Mouse (Mus musculus) heart, embryonic 16.5 days (tissue): Measurements from ENCODE around the gene Ripply3. TPM values are rescaled to one million over a fixed set of nuclear protein-coding genes. Genes with fewer than 3 reads are reported as not detected.
A peak's percentile ranks its signal among the peaks of the same experiment; 100 is the strongest.

Source experiments
- ATAC-seq: fragments of 200-750 bp; cut with Nextera tagmentation; replicated peaks from 2 replicates; pipeline ENCODE4 v1.8.0; 2017; ENCODE audit warnings: moderate number of reproducible peaks; ENCODE audit not compliant: insufficient read depth, low FRiP score; ENCODE audit errors: extremely low read depth
- H3K27ac ChIP-seq: fragments of 300-500 bp; sonication (generic); 2 replicates; pipeline ENCODE4 v1.5.1; 2014; ENCODE audit warnings: mild to moderate bottlenecking, low read length, control low read depth, moderate library complexity
- H3K27me3 ChIP-seq: fragments of 300-500 bp; sonication (generic); 2 replicates; pipeline ENCODE4 v1.6.1; 2014; ENCODE audit warnings: low read length, mixed read lengths; ENCODE audit not compliant: control insufficient read depth, insufficient read depth
- H3K36me3 ChIP-seq: fragments of 300-500 bp; sonication (generic); 2 replicates; pipeline ENCODE4 v1.6.1; 2014; ENCODE audit not compliant: control insufficient read depth, insufficient read depth
- H3K4me1 ChIP-seq: fragments of 300-500 bp; sonication (generic); 2 replicates; pipeline ENCODE4 v1.6.1; 2014; ENCODE audit warnings: low read length, mixed read lengths; ENCODE audit not compliant: control insufficient read depth, insufficient read depth
- H3K4me2 ChIP-seq: fragments of 300-500 bp; sonication (generic); 2 replicates; pipeline ENCODE4 v1.6.1; 2014; ENCODE audit warnings: low read depth, mild to moderate bottlenecking, control low read depth, low read length
- H3K4me3 ChIP-seq: fragments of 300-500 bp; sonication (generic); 2 replicates; pipeline ENCODE4 v1.5.1; 2014; ENCODE audit warnings: mild to moderate bottlenecking, control low read depth, low read length
- H3K9ac ChIP-seq: fragments of 300-500 bp; sonication (generic); 2 replicates; pipeline ENCODE4 v1.6.1; 2014; ENCODE audit warnings: low read length, control low read depth
- H3K9me3 ChIP-seq: fragments of 300-500 bp; sonication (generic); replicated peaks from 2 replicates; pipeline ENCODE4 v1.6.1; 2016; ENCODE audit warnings: low read length; ENCODE audit not compliant: control insufficient read depth
- WGBS: fragments of 180-500 bp; shearing (Covaris S2); extraction: QIAGEN DNeasy Blood & Tissue Kit; methylation state at CpG from one replicate; pipeline ENCODE4 v1.1.7; 2014; 5-methylcytosine and 5-hydroxymethylcytosine counted together
- polyA plus RNA-seq: library from polyadenylated mRNA; unstranded; fragments of >200 nt; fragmentation: Nextera tagmentation; extraction: Ambion mirVana; gene quantifications from 2 replicates; pipeline ENCODE4 v1.2.1, GENCODE M21; 2015

Gene Ripply3
- polyA plus RNA-seq, 1 experiment from 2014 or later, result 4.9 TPM

- Histone ChIP-seq H3K27ac (no peak overlapping the region), H3K9me3 (no peaks in the 10 kb centered on the region), H3K4me1 (no peaks in the 10 kb centered on the region), H3K27me3 (no peaks in the 10 kb centered on the region), H3K36me3 (no peaks in the 10 kb centered on the region), H3K9ac (no peak overlapping the region), H3K4me3 (no peak overlapping the region), H3K4me2 (no peak overlapping the region)
- no peak for ATAC-seq
- 76% methylated on average over 2 of the region's 2 CpGs for WGBS
Measured at GRCm38 (mm10) chr16:94348779-94349178, 20.6 kb downstream of the Ripply3 start.

GRCm38 (mm10) chr16:94349588-94350286, 21.5 kb downstream of the Ripply3 start:
- H3K4me3 ChIP-seq, result no peak overlapping the region
- no peak for ATAC-seq
- no peaks in the 10 kb centered on the region for H3K36me3 ChIP-seq
- H3K9ac ChIP-seq, result no peak overlapping the region
- H3K4me2 ChIP-seq, result no peak overlapping the region
- 64% methylated on average over 11 of the region's 11 CpGs for WGBS
- no peaks in the 10 kb centered on the region for H3K27me3 ChIP-seq
- H3K4me1 ChIP-seq, result peaks cover 5% of the 10 kb centered on the region
- no peak overlapping the region for H3K27ac ChIP-seq
- H3K9me3 ChIP-seq, result no peaks in the 10 kb centered on the region

GRCm38 (mm10) chr16:94350287-94350677, 22.1 kb downstream of the Ripply3 start:
- no peak overlapping the region for H3K9ac ChIP-seq
- WGBS, result 72% methylated on average over 10 of the region's 10 CpGs
- no peaks in the 10 kb centered on the region for H3K9me3 ChIP-seq
- no peak overlapping the region for H3K4me2 ChIP-seq
- no peak overlapping the region for H3K4me3 ChIP-seq
- H3K4me1 ChIP-seq, result peaks cover 7% of the 10 kb centered on the region
- no peaks in the 10 kb centered on the region for H3K27me3 ChIP-seq
- H3K36me3 ChIP-seq, result no peaks in the 10 kb centered on the region
- H3K27ac ChIP-seq, result no peak overlapping the region
- no peak for ATAC-seq

GRCm38 (mm10) chr16:94354450-94354849, 26.2 kb downstream of the Ripply3 start:
- H3K36me3 ChIP-seq, result no peaks in the 10 kb centered on the region
- peak overlapping the region; percentile 4; the same call in 1 of the 2 replicates for H3K4me3 ChIP-seq
- no peak overlapping the region for H3K9ac ChIP-seq
- H3K27ac ChIP-seq, result peak overlapping the region; percentile 23; the same call in 1 of the 2 replicates
- ATAC-seq, result peak; percentile 72
- no peaks in the 10 kb centered on the region for H3K27me3 ChIP-seq
- 20% methylated on average over 9 of the region's 9 CpGs for WGBS
- no peaks in the 10 kb centered on the region for H3K9me3 ChIP-seq
- peak overlapping the region; percentile 45 for H3K4me2 ChIP-seq
- H3K4me1 ChIP-seq, result peaks cover 7% of the 10 kb centered on the region

- 43% methylated on average over 7 of the region's 7 CpGs for WGBS
- H3K27ac ChIP-seq, result no peak overlapping the region
- no peak overlapping the region for H3K9ac ChIP-seq
- no peak overlapping the region for H3K4me3 ChIP-seq
- no peak for ATAC-seq
- no peaks in the 10 kb centered on the region for H3K9me3 ChIP-seq
- no peak overlapping the region for H3K4me2 ChIP-seq
- no peaks in the 10 kb centered on the region for H3K36me3 ChIP-seq
- no peaks in the 10 kb centered on the region for H3K27me3 ChIP-seq
- peaks cover 7% of the 10 kb centered on the region for H3K4me1 ChIP-seq
Measured at GRCm38 (mm10) chr16:94356046-94356445, 27.8 kb downstream of the Ripply3 start.

- no peaks in the 10 kb centered on the region for H3K27me3 ChIP-seq
- no peak overlapping the region for H3K4me2 ChIP-seq
- H3K9me3 ChIP-seq, result no peaks in the 10 kb centered on the region
- no peaks in the 10 kb centered on the region for H3K36me3 ChIP-seq
- no peak overlapping the region for H3K27ac ChIP-seq
- no peak overlapping the region for H3K4me3 ChIP-seq
- WGBS, result 66% methylated on average over 11 of the region's 11 CpGs
- no peak for ATAC-seq
- H3K9ac ChIP-seq, result no peak overlapping the region
- H3K4me1 ChIP-seq, result peaks cover 8% of the 10 kb centered on the region
Measured at GRCm38 (mm10) chr16:94356776-94357494, 28.7 kb downstream of the Ripply3 start.

- ATAC-seq, result no peak
- WGBS, result 78% methylated on average over 3 of the region's 3 CpGs
- H3K36me3 ChIP-seq, result no peaks in the 10 kb centered on the region
- H3K4me3 ChIP-seq, result no peak overlapping the region
- H3K27me3 ChIP-seq, result no peaks in the 10 kb centered on the region
- H3K4me1 ChIP-seq, result peaks cover 15% of the 10 kb centered on the region
- H3K9ac ChIP-seq, result no peak overlapping the region
- no peak overlapping the region for H3K4me2 ChIP-seq
- H3K9me3 ChIP-seq, result no peaks in the 10 kb centered on the region
- H3K27ac ChIP-seq, result no peak overlapping the region
Measured at GRCm38 (mm10) chr16:94358091-94358490, 29.9 kb downstream of the Ripply3 start.

- peaks cover 8% of the 10 kb centered on the region for H3K4me1 ChIP-seq
- no peak overlapping the region for H3K9ac ChIP-seq
- H3K27ac ChIP-seq, result no peak overlapping the region
- 0 out of 2 replicates have a peak, but pooled peaks cover 2% of the 10 kb centered on the region for H3K36me3 ChIP-seq
- H3K4me3 ChIP-seq, result no peak overlapping the region
- no peaks in the 10 kb centered on the region for H3K27me3 ChIP-seq
- no peak for ATAC-seq
- H3K9me3 ChIP-seq, result no peaks in the 10 kb centered on the region
- 83% methylated on average over 13 of the region's 13 CpGs for WGBS
- no peak overlapping the region for H3K4me2 ChIP-seq
Measured at GRCm38 (mm10) chr16:94360578-94361350, 32.5 kb downstream of the Ripply3 start.
